Mouse (Mus musculus) cerebellum, adult 11-12 months (tissue): ENCODE measurements around the gene Col8a2.

ENCODE experiments used
- DNase-seq: peaks from one replicate; pipeline ENCODE4 v3.0.0; 2022

The Col8a2 gene

GRCm38 (mm10) chr4:126332358-126332757, 45.8 kb downstream of the Col8a2 start:
- no peak for DNase-seq

GRCm38 (mm10) chr4:126339461-126339860, 52.9 kb downstream of the Col8a2 start:
- DNase-seq = no peak

DNA sequence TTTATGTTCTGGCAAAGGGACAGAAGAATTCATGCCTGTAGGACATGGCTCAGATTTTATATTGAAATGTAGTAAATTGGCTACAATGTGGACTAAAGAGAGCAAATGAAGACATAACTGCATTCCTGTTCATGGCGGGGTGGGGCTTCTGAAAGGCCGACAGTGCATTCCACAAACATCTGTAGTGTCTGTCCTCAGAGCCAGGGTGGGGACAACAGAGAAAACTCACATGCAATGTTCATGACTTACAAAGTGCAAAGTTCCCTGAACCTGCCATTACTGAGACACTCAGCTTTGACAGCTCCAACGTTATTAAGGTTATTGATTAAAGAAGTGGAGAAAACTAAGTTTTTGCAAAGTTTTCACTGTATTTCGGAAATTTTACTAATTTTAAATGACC, 56.9 kb downstream of the Col8a2 start:
- no peak for DNase-seq

GRCm38 (mm10) chr4:126360069-126360468, 73.5 kb downstream of the Col8a2 start:
- no peak for DNase-seq
